Mouse (Mus musculus) limb, embryonic 14.5 days (tissue): ENCODE results near the gene Hist1h1b. TPM values are rescaled to one million over a fixed set of nuclear protein-coding genes. Genes with fewer than 3 reads are reported as not detected.
"Not testable (repeated sequence)": the region's sequence is repeated elsewhere in the genome, so short reads cannot be mapped to it uniquely, and the experiment has no call there.

Experiments
- ATAC-seq: fragments of 200-750 bp; cut with Nextera tagmentation; 2 replicates; pipeline ENCODE4 v1.8.0; 2017; ENCODE audit warnings: low read depth, moderate number of reproducible peaks, moderate TSS enrichment; ENCODE audit not compliant: low FRiP score
- DNase-seq: peaks from one replicate; pipeline ENCODE4 v3.0.0-alpha.2; 2015; ENCODE audit warnings: low spot score
- H3K27ac ChIP-seq: fragments of 300-500 bp; sonication (generic); replicated peaks from 2 replicates; pipeline ENCODE4 v1.5.1; 2014; ENCODE audit warnings: low read depth, mild to moderate bottlenecking, low read length, moderate library complexity, mixed read lengths
- H3K27me3 ChIP-seq: fragments of 300-500 bp; sonication (generic); 2 replicates; pipeline ENCODE4 v1.6.1; 2014; ENCODE audit warnings: low read length, mixed read lengths; ENCODE audit not compliant: control insufficient read depth, insufficient read depth
- H3K36me3 ChIP-seq: fragments of 300-500 bp; sonication (generic); 2 replicates; pipeline ENCODE4 v1.6.1; 2014; ENCODE audit warnings: mild to moderate bottlenecking, low read length, moderate library complexity, mixed read lengths; ENCODE audit not compliant: control insufficient read depth, insufficient read depth
- H3K4me1 ChIP-seq: fragments of 300-500 bp; sonication (generic); 2 replicates; pipeline ENCODE4 v1.6.1; 2014; ENCODE audit warnings: antibody characterized with exemption, low read length, mixed read lengths; ENCODE audit not compliant: control insufficient read depth, insufficient read depth
- H3K4me2 ChIP-seq: fragments of 300-500 bp; sonication (generic); replicated peaks from 2 replicates; pipeline ENCODE4 v1.6.1; 2014; ENCODE audit warnings: low read depth, mild to moderate bottlenecking, low read length, moderate library complexity; ENCODE audit not compliant: severe bottlenecking
- H3K4me3 ChIP-seq: fragments of 300-500 bp; sonication (generic); replicated peaks from 2 replicates; pipeline ENCODE4 v1.5.1; 2014; ENCODE audit warnings: low read length
- H3K9ac ChIP-seq: fragments of 300-500 bp; sonication (generic); 2 replicates; pipeline ENCODE4 v1.6.1; 2014; ENCODE audit warnings: mild to moderate bottlenecking, low read depth, low read length, moderate library complexity; ENCODE audit not compliant: severe bottlenecking
- H3K9me3 ChIP-seq: fragments of 300-500 bp; sonication (generic); 2 replicates; pipeline ENCODE4 v1.6.1; 2016; ENCODE audit warnings: low read length; ENCODE audit not compliant: control insufficient read depth
- POLR2A ChIP-seq: fragments of 200-500 bp; IDR thresholded peaks from 2 replicates; pipeline ENCODE4 v1.8.0; 2012; ENCODE audit warnings: inconsistent platforms, mild to moderate bottlenecking, moderate library complexity, borderline replicate concordance; ENCODE audit not compliant: insufficient read depth, insufficient read length; ENCODE audit errors: extremely low read depth
- WGBS: fragments of 180-500 bp; shearing (Covaris S2); extraction: QIAGEN DNeasy Blood & Tissue Kit; methylation state at CpG from one replicate; pipeline ENCODE4 v1.1.7; 2014; 5-methylcytosine and 5-hydroxymethylcytosine counted together
- polyA plus RNA-seq, 2 experiments: library from polyadenylated mRNA; depleted of rRNA in 1 of 2; stranded (reverse) in 1 of 2; unstranded in 1 of 2; fragments of >200 nt; fragmentation: Nextera tagmentation in 1 of 2; extraction: Ambion mirVana in 1 of 2; gene quantifications; 2 replicates each; pipeline versions ENCODE4 v1.2.1 to v1.2.3; 2012 to 2014

Gene Hist1h1b
- polyA plus RNA-seq, 2 experiments = 6.7 to 8.9 TPM

- peak overlapping the region; percentile 37 for H3K4me3 ChIP-seq
- WGBS = 20% methylated on average over 11 of the region's 21 CpGs
- ATAC-seq (no peak), DNase-seq (peak; percentile 18)
- no peak for TF ChIP-seq POLR2A
- no peaks in the 10 kb centered on the region for H3K9me3 ChIP-seq
- H3K27ac ChIP-seq = peak overlapping the region; percentile 79
- peaks cover 27% of the 10 kb centered on the region for H3K4me1 ChIP-seq
- H3K36me3 ChIP-seq = no peaks in the 10 kb centered on the region
- no peaks in the 10 kb centered on the region for H3K27me3 ChIP-seq
- H3K4me2 ChIP-seq = peak overlapping the region; percentile 46
- peak overlapping the region; percentile 50 for H3K9ac ChIP-seq
Observed at GRCm38 (mm10) chr13:21787760-21788593, 7.6 kb upstream of the Hist1h1b start.

- H3K9me3 ChIP-seq, H3K27me3 ChIP-seq, H3K36me3 ChIP-seq: not testable (repeated sequence)
- TF ChIP-seq POLR2A = peak; percentile 40; the same call in 1 of the 2 replicates
- under 1% methylated on average over 29 of the region's 63 CpGs for WGBS
- DNase-seq = peak; percentile 99
- peaks cover 27% of the 10 kb centered on the region for H3K4me1 ChIP-seq
- ATAC-seq = peak; percentile 91
- peak within 1 kb of the TSS; percentile 85 for H3K27ac ChIP-seq
- H3K4me2 ChIP-seq = peak within 1 kb of the TSS; percentile 50
- peak within 1 kb of the TSS; percentile 37 for H3K4me3 ChIP-seq
- H3K9ac ChIP-seq = peak within 1 kb of the TSS; percentile 52
Observed at GRCm38 (mm10) chr13:21786899-21787629, 6.6 kb upstream of the Hist1h1b start, which contains the start of the genes Hist1h2an and Hist1h2bp. Hist1h2an (minus strand) TSS chr13:21787218. Hist1h2bp (plus strand) TSS chr13:21787461.

- DNase-seq (peak; percentile 50), ATAC-seq (no peak)
- peak; percentile 72; the same call in 1 of the 2 replicates for TF ChIP-seq POLR2A
- H3K36me3 ChIP-seq = no peaks in the 10 kb centered on the region
- peak overlapping the region; percentile 37 for H3K4me3 ChIP-seq
- peak overlapping the region; percentile 50 for H3K4me2 ChIP-seq
- peaks cover 27% of the 10 kb centered on the region for H3K4me1 ChIP-seq
- WGBS = 11% methylated on average over 8 of the region's 8 CpGs
- H3K9ac ChIP-seq = peak overlapping the region; percentile 52
- no peaks in the 10 kb centered on the region for H3K9me3 ChIP-seq
- H3K27ac ChIP-seq = peak overlapping the region; percentile 85
- no peaks in the 10 kb centered on the region for H3K27me3 ChIP-seq
Observed at GRCm38 (mm10) chr13:21786189-21786898, 5.9 kb upstream of the Hist1h1b start.

- 27% methylated on average over 6 of the region's 6 CpGs for WGBS
- DNase-seq = no peak
- H3K9ac ChIP-seq = peak overlapping the region; percentile 52
Observed at GRCm38 (mm10) chr13:21784311-21784710, 3.9 kb upstream of the Hist1h1b start.

More at GRCm38 (mm10) chr13:21784311-21784710, 3.9 kb upstream of the Hist1h1b start:
- no peak for TF ChIP-seq POLR2A
- Histone ChIP-seq H3K9me3 (no peaks in the 10 kb centered on the region), H3K27ac (peak overlapping the region; percentile 93), H3K36me3 (no peaks in the 10 kb centered on the region), H3K4me3 (peak overlapping the region; percentile 36; the same call in 1 of the 2 replicates), H3K4me2 (peak overlapping the region; percentile 72), H3K27me3 (no peaks in the 10 kb centered on the region), H3K4me1 (peaks cover 20% of the 10 kb centered on the region)
- no peak for ATAC-seq
